Mouse (Mus musculus) heart, adult 2 months (tissue): ENCODE data around the gene Olfml1.

ENCODE experiments used
- CTCF ChIP-seq: fragments of 200-600 bp; IDR thresholded peaks from 2 replicates; pipeline ENCODE4 v1.8.1; 2022; ENCODE audit warnings: antibody characterized with exemption, mild to moderate bottlenecking, moderate library complexity
- EP300 ChIP-seq: fragments of 200-500 bp; IDR thresholded peaks from 2 replicates; pipeline ENCODE4 v1.6.1; 2011; ENCODE audit warnings: low read depth, low read length, control low read depth; ENCODE audit not compliant: insufficient read depth
- POLR2A ChIP-seq: fragments of 200-500 bp; IDR thresholded peaks from 2 replicates; pipeline ENCODE4 v1.6.1; 2011; ENCODE audit warnings: mild to moderate bottlenecking, low read depth, low read length, control low read depth; ENCODE audit not compliant: insufficient read depth

- TF ChIP-seq EP300 (no peak), CTCF (no peak), POLR2A (no peak)
Observed at GRCm38 (mm10) chr7:107600651-107601050, 33.4 kb downstream of the Olfml1 start.
